Mouse (Mus musculus): ENCODE measurements around the gene Adam11.

Gene Adam11

DNA sequence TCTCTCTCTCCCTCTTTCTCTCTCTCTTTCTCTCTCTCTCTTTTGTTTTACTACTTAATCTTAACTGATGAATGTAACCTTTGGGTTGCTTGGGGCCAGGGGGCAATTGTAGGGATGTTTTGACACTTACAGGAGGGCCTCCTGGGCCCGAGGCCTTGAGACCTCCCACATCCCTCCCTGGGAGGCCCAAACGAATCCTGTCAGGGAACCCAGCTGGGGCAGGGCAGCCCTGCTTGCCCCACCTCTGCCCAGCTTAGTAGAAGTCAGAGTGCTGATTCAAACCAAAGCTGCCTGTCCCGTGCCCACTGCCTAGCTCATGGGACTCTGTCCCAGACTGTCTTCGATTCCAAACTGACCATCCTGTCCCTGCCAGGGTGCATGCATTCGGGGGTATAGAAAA is 17.4 kb downstream of the Adam11 start:
- no peak for DNase-seq (ENCODE audit: inconsistent ontology term)

- DNase-seq (ENCODE audit: inconsistent ontology term) = no peak
These were observed 17.9 kb downstream of the Adam11 start for GRCm38 (mm10) chr11:102779081-102779638.

DNA sequence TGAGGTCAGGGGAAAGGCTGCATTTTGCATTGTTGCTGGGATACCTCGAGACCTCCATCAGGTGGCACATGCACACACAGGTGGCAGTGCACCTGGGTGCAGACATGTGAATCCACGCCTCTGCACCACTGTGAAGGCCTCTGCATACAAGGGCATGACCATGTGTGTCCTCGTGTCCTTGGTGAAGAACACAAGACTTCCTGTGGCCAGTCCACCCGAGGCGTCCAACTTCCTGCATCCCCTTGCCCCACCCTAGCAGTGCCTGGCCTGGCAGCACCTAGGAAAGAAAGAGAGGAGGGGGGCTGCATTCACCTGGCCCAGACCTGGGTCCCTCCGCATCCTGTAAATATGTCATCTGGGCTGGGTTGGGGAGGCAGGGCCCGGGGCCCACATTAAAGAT is 18.6 kb downstream of the Adam11 start:
- DNase-seq (ENCODE audit: inconsistent ontology term) = no peak

DNA sequence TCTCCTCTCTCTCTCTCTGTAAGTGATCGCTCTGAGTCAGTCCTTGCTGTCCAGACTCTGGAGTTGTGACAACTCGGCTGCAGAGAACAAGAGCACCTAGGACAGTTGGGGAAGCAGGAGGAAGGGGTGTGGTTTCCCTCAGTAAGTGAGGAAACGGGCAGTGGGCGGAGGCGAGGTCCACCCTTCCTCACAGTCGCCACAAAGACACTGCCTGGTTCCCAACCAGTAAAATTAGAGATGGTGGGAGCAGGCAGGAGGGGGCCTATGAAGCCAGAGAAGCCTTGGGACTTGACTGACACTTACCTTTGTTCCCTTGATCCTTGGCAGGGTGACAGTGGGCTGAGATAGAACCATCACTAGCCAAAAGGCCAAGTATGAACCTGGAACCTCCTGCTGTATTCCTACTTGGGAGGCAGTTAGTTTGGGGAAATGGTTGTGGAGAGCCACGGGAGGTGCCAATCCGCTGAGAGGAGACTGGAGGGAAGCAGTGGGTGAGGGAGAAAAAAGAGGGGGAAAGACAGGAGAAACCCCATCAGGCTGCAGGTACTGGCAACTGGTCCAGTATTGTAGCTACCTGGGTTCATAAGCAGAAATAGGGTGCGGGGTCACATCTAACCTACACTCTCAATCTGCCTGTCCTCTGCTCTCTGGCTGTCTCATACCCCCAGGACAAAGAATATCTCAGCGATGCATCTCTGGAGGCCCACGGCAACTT is 19.2 kb downstream of the Adam11 start:
- DNase-seq (ENCODE audit: inconsistent ontology term) = no peak

- no peak for DNase-seq (ENCODE audit: inconsistent ontology term)
These were observed 19.7 kb downstream of the Adam11 start for GRCm38 (mm10) chr11:102780986-102781351.

GRCm38 (mm10) chr11:102781523-102781922 is 20.3 kb downstream of the Adam11 start:
- no peak for DNase-seq (ENCODE audit: inconsistent ontology term)

DNA sequence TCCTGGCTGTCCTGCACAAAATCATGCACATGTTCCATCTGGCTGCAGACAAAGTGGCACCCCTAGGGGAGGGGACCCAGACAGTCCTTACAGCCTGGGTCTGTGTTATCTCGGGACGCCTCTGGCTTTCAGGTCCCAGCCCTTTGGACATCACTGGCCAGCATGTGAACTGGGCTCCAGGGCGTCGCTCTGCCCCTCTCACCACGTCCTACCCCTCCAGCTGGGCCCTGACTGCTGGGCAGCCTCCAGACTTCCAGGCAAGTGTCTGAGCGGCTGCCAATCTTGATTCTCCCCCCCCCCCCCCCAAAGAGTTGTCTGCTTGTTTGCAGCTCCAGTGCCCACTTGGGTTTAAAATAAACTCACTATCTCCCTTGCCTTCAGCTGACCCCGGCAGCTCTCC is 22.2 kb downstream of the Adam11 start:
- no peak for DNase-seq (ENCODE audit: inconsistent ontology term)

DNA sequence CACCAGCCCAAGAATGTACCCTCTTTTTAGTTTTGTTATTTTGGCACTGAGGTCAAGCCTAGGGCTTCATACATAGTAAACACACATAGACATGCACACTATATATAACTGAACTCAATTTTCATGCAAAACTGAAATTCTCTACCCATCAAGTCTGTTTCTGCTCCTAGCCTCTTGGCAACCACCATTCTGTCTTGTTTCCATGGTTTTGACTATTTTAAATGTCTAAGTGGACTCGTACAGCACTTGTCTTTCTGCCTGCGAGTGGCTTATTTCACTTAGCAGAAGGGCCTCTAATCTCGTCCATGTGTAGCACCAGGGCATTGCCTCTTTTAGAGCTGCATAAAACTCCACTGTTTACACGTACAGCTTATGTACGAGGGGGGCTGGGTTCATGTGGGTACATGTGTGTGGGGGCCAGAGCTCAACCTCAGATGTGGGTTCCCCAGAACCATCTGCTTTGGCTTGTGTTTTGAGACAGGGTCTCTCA is 26.5 kb downstream of the Adam11 start:
- DNase-seq (ENCODE audit: inconsistent ontology term) = no peak

- DNase-seq (ENCODE audit: inconsistent ontology term) = peak; percentile 20
These were observed 30.6 kb downstream of the Adam11 start for GRCm38 (mm10) chr11:102791682-102792445.

- no peak for DNase-seq (ENCODE audit: inconsistent ontology term)
These were observed 32.9 kb downstream of the Adam11 start for GRCm38 (mm10) chr11:102794157-102794556.

- DNase-seq (ENCODE audit: inconsistent ontology term) = no peak
These were observed 42.2 kb downstream of the Adam11 start for GRCm38 (mm10) chr11:102803453-102803852.

GRCm38 (mm10) chr11:102808246-102808645 is 47.0 kb downstream of the Adam11 start:
- no peak for DNase-seq (ENCODE audit: inconsistent ontology term)

DNA sequence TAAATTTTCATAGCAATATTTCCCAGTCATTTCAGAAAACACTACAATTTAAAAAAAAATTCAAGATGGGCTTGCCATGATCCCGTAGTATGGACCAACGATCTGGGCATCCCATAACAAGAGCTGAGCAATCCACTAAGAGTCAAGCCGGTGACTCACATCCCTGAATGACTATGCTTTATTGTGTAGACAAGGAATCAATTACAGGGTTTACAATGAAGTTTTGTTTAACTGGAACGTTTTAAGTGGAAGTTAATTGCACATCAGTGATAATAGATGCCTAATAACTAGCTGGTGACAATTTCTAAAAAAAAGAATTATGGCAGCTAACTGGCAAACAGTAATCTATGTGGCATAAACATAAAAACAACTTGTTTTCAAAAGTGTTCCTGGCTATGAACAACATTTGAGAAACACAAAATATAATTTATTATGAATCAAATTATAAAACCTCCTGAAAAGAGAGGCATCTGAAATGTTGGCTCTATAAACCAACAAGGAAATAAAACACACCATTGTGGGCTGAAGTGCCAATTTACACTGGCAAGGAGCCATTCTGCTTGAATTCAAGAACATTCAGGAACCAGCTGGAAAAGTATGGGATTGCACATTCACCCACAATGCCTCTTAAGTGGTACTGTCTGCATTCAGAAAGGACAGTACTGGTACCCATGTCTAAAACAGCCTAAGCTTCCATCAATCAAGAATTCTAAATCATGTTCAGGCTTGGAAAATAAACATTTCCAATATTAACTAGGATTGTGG is 49.7 kb downstream of the Adam11 start:
- peak; percentile 80 for DNase-seq (ENCODE audit: inconsistent ontology term)

DNA sequence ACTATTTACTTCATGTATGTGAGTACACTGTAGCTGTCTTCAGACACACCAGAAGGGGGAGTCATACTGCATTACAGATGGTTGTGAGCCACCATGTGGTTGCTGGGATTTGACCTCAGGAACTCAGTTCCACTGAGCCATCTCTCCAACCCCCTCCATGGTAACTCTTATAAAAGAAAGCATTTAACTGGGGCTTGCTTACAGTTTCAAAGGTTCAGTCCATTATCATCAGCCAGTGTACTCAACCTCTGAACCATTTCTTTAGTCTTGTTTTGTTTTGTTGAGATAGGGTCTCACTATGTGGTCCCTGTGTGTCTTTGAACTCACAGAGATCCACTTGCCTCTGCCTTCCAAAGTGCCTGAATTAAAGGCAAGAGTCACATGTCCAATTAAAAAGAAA is 53.6 kb downstream of the Adam11 start:
- no peak for DNase-seq (ENCODE audit: inconsistent ontology term)

GRCm38 (mm10) chr11:102818121-102819020 is 57.1 kb downstream of the Adam11 start:
- peak; percentile 50 for DNase-seq (ENCODE audit: inconsistent ontology term)

- DNase-seq (ENCODE audit: inconsistent ontology term) = peak; percentile 69
These were observed 58.0 kb downstream of the Adam11 start, which contains the start of gene Gjc1 for GRCm38 (mm10) chr11:102819021-102819782. Gene Gjc1, minus strand, starts transcription at chr11:102819700.

DNA sequence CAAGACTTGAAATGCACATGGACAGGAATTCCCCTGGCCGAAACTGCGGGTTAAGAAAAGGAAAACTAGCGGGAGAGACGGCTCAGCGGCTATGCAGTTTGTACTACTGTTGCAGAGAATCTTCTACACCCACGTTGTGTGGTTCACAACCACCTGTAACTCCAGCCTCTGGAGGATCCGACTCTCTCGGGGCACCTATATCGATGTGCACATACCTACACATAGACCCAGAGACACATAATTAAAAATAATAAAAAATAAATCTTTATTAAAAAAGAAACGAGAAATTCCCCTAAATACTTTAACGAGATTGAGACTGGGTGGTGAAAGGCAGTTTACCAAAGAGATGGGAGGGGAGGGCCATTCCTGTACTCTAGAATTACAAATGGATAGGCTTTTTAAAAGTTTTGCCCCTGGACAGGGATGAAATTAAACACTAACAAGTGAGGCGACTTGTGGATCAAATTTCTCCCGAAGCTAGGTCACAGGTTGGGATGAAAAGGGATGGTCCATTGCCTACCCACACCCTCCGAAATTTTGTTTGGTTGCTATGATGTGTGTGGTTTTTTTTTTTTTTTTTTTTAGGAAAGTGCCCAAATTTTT is 58.6 kb downstream of the Adam11 start:
- no peak for DNase-seq (ENCODE audit: inconsistent ontology term)

GRCm38 (mm10) chr11:102820432-102820831 is 59.2 kb downstream of the Adam11 start:
- no peak for DNase-seq (ENCODE audit: inconsistent ontology term)

- no peak for DNase-seq (ENCODE audit: inconsistent ontology term)
These were observed 60.0 kb downstream of the Adam11 start for GRCm38 (mm10) chr11:102821231-102821630.

GRCm38 (mm10) chr11:102826476-102826875 is 65.2 kb downstream of the Adam11 start:
- no peak for DNase-seq (ENCODE audit: inconsistent ontology term)

All from Muller cell, postnatal 12 days (primary cell).